19 mouse cellular contexts compared by ENCODE assay signal in genomic region chr8:5299982-5300381, GRCm38 (mm10).
A peak's percentile ranks its signal among the peaks of the same experiment; 100 is the strongest.
DNase-seq lines count a peak whose midpoint lies in the region; ATAC-seq and TF ChIP-seq lines count a peak whose summit lies in the region.
"Had no signal": no experiment of that assay in that cellular context is flagged by ENCODE, and none has a peak within 500 bp of the region (broad histone marks: within the 10 kb centered on the region; RNA-seq: fewer than 3 reads in every experiment).

No protein-coding gene starts in this region.

- no peak for TF ChIP-seq CTCF in lung, adult 2 months (IDR thresholded peaks at IDR 0.05; ENCODE audit: insufficient read depth, low read length)
- no peak for TF ChIP-seq CTCF in lung, postnatal 0 days (IDR thresholded peaks at IDR 0.05)

- H3K9ac ChIP-seq in lung, embryonic 16.5 days (ENCODE audit: low read length), result no peak overlapping the region
- no peak overlapping the region for H3K9ac ChIP-seq in lung, postnatal 0 days (replicated peaks; ENCODE audit: low read depth)

- H3K4me3 ChIP-seq in lung, embryonic 16.5 days (ENCODE audit: low read length), result no peak overlapping the region
- H3K4me3 ChIP-seq in lung, adult 2 months (replicated peaks; ENCODE audit: extremely low read depth, low read depth, low read length), result no peak overlapping the region
- H3K4me3 ChIP-seq in lung, postnatal 0 days (ENCODE audit: low read depth, low read length), result no peak overlapping the region

- no peaks in the 10 kb centered on the region for H3K27me3 ChIP-seq in lung, embryonic 16.5 days (ENCODE audit: control insufficient read depth, insufficient read depth, low read depth, low read length)
- H3K27me3 ChIP-seq in lung, postnatal 0 days (replicated peaks; ENCODE audit: insufficient read depth, low read length), result no peaks in the 10 kb centered on the region
- H3K27me3 ChIP-seq: CH12.LX, Patski had no signal

- H3K4me2 ChIP-seq in lung, embryonic 16.5 days (ENCODE audit: low read depth, low read length), result no peak overlapping the region
- H3K4me2 ChIP-seq in lung, postnatal 0 days (replicated peaks; ENCODE audit: low read depth, low read length), result no peak overlapping the region

- peak; percentile 52; the same call in 1 of the 2 replicates for ATAC-seq in lung, embryonic 16.5 days (ENCODE audit: low read depth)
- ATAC-seq in lung, postnatal 0 days, result peak; percentile 56
- ATAC-seq: activated CD4-positive, CD25-positive, alpha-beta regulatory T cell, adult 4 months; CD4-positive, CD25-positive, alpha-beta regulatory T cell, adult 4 months; Patski had no signal

- no peak for DNase-seq in lung, adult 2 months
- peak; percentile 40 for DNase-seq in lung, postnatal 0 days (ENCODE audit: low spot score)
- no peak for DNase-seq in lung, adult 18-20 months
- DNase-seq: adrenal gland, adult 2 months; adrenal gland, adult 8-10 months; adrenal gland, postnatal 10 days; adrenal gland, postnatal 14 days; adrenal gland, postnatal 25 days; adrenal gland, postnatal 36 days; B cell, adult 2 months; cerebellum, adult 11 months; cerebellum, adult 11-12 months; cerebellum, adult 18-20 months had no signal

- H3K4me1 ChIP-seq in lung, embryonic 16.5 days (replicated peaks; ENCODE audit: control insufficient read depth, insufficient read depth, low read length), result 0 out of 2 replicates have a peak, but pooled peaks cover 3% of the 10 kb centered on the region
- H3K4me1 ChIP-seq in lung, adult 2 months (ENCODE audit: control insufficient read depth, insufficient read depth, low read length), result no peaks in the 10 kb centered on the region
- no peaks in the 10 kb centered on the region for H3K4me1 ChIP-seq in lung, postnatal 0 days (ENCODE audit: insufficient read depth, low read depth, low read length)

- no peak for TF ChIP-seq POLR2A in lung, adult 2 months (IDR thresholded peaks at IDR 0.05; ENCODE audit: borderline replicate concordance, extremely low read depth, low read depth, low read length)

- no peak for TF ChIP-seq EP300 in lung, postnatal 0 days (IDR thresholded peaks at IDR 0.05)

- H3K27ac ChIP-seq in lung, embryonic 16.5 days (ENCODE audit: low read length), result no peak overlapping the region
- no peak overlapping the region for H3K27ac ChIP-seq in lung, postnatal 0 days (ENCODE audit: low read length)

- no peaks in the 10 kb centered on the region; the same call in 1 of the 2 replicates for H3K9me3 ChIP-seq in lung, embryonic 16.5 days (ENCODE audit: control insufficient read depth, low read length)
- H3K9me3 ChIP-seq in lung, postnatal 0 days (ENCODE audit: low read length), result no peaks in the 10 kb centered on the region
- H3K9me3 ChIP-seq: G1E had no signal

- no peaks in the 10 kb centered on the region for H3K36me3 ChIP-seq in lung, embryonic 16.5 days (ENCODE audit: control insufficient read depth, insufficient read depth, low read length)
- H3K36me3 ChIP-seq in lung, postnatal 0 days (ENCODE audit: insufficient read depth, low read length), result no peaks in the 10 kb centered on the region
- H3K36me3 ChIP-seq: G1E had no signal
